Mouse (Mus musculus): ENCODE results near the gene Gpx3. TPM values are rescaled to one million over a fixed set of nuclear protein-coding genes. Genes with fewer than 3 reads are reported as not detected.

The Gpx3 gene
- polyA plus RNA-seq, 1 experiment from 2014 or later = 33.5 TPM

- Histone ChIP-seq H3K4me2 (replicated peaks) (peak overlapping the region; percentile 69), H3K27ac (peak overlapping the region; percentile 88), H3K4me1 (peaks cover 23% of the 10 kb centered on the region), H3K27me3 (no peaks in the 10 kb centered on the region), H3K9ac (peak overlapping the region; percentile 97), H3K4me3 (peak overlapping the region; percentile 82), H3K36me3 (peaks cover 27% of the 10 kb centered on the region), H3K9me3 (no peaks in the 10 kb centered on the region)
- WGBS = 1% methylated on average over 5 of the region's 5 CpGs
- ATAC-seq (ENCODE audit: low FRiP score, low read depth) = no peak
Measured at GRCm38 (mm10) chr11:54867049-54867385, 35.2 kb upstream of the Gpx3 start.

- Histone ChIP-seq H3K36me3 (peaks cover 36% of the 10 kb centered on the region), H3K9me3 (no peaks in the 10 kb centered on the region), H3K27me3 (no peaks in the 10 kb centered on the region), H3K4me3 (peak overlapping the region; percentile 82), H3K4me2 (replicated peaks) (peak overlapping the region; percentile 69), H3K9ac (no peak overlapping the region; the same call in 1 of the 2 replicates), H3K27ac (no peak overlapping the region), H3K4me1 (peaks cover 23% of the 10 kb centered on the region)
- ATAC-seq (ENCODE audit: low FRiP score, low read depth) = no peak
- 71% methylated on average over 3 of the region's 3 CpGs for WGBS
Measured at GRCm38 (mm10) chr11:54867903-54868434, 34.3 kb upstream of the Gpx3 start.

- no peak for ATAC-seq (ENCODE audit: low FRiP score, low read depth)
- WGBS = 72% methylated on average over 2 of the region's 2 CpGs
- no peak overlapping the region for H3K4me3 ChIP-seq
- no peak overlapping the region for H3K9ac ChIP-seq
- peak overlapping the region; percentile 69 for H3K4me2 ChIP-seq (replicated peaks)
- H3K9me3 ChIP-seq = no peaks in the 10 kb centered on the region
- H3K27ac ChIP-seq = no peak overlapping the region
- peaks cover 23% of the 10 kb centered on the region for H3K4me1 ChIP-seq
- no peaks in the 10 kb centered on the region for H3K27me3 ChIP-seq
- peaks cover 41% of the 10 kb centered on the region for H3K36me3 ChIP-seq
Measured at GRCm38 (mm10) chr11:54868445-54868844, 33.8 kb upstream of the Gpx3 start.

- WGBS = 84% methylated on average over 3 of the region's 3 CpGs
- no peak for ATAC-seq (ENCODE audit: low FRiP score, low read depth)
Measured at GRCm38 (mm10) chr11:54869318-54869717, 32.9 kb upstream of the Gpx3 start.

GRCm38 (mm10) chr11:54871831-54872537 is 30.3 kb upstream of the Gpx3 start:
- Histone ChIP-seq H3K36me3 (peaks cover 52% of the 10 kb centered on the region), H3K27ac (no peak overlapping the region), H3K4me2 (replicated peaks) (no peak overlapping the region), H3K27me3 (no peaks in the 10 kb centered on the region), H3K9ac (no peak overlapping the region), H3K4me3 (no peak overlapping the region), H3K4me1 (peaks cover 19% of the 10 kb centered on the region), H3K9me3 (no peaks in the 10 kb centered on the region)
- no peak for ATAC-seq (ENCODE audit: low FRiP score, low read depth)
- WGBS = 80% methylated on average over 7 of the region's 7 CpGs

More at GRCm38 (mm10) chr11:54869318-54869717, 32.9 kb upstream of the Gpx3 start:
- no peak overlapping the region for H3K9ac ChIP-seq
- no peaks in the 10 kb centered on the region for H3K27me3 ChIP-seq
- H3K36me3 ChIP-seq = peaks cover 50% of the 10 kb centered on the region
- H3K4me3 ChIP-seq = no peak overlapping the region
- peak overlapping the region; percentile 11; the same call in 1 of the 2 replicates for H3K27ac ChIP-seq
- H3K4me1 ChIP-seq = peaks cover 23% of the 10 kb centered on the region
- H3K9me3 ChIP-seq = no peaks in the 10 kb centered on the region
- H3K4me2 ChIP-seq (replicated peaks) = no peak overlapping the region

GRCm38 (mm10) chr11:54876031-54876430 is 26.2 kb upstream of the Gpx3 start:
- no peak overlapping the region for H3K27ac ChIP-seq
- no peaks in the 10 kb centered on the region for H3K27me3 ChIP-seq
- H3K9ac ChIP-seq = no peak overlapping the region
- ATAC-seq (ENCODE audit: low FRiP score, low read depth) = no peak
- no peaks in the 10 kb centered on the region for H3K9me3 ChIP-seq
- H3K4me3 ChIP-seq = no peak overlapping the region
- 0 out of 2 replicates have a peak, but pooled peaks cover 3% of the 10 kb centered on the region for H3K4me1 ChIP-seq
- 81% methylated on average over 5 of the region's 5 CpGs for WGBS
- H3K4me2 ChIP-seq (replicated peaks) = no peak overlapping the region
- peaks cover 34% of the 10 kb centered on the region for H3K36me3 ChIP-seq

- ATAC-seq (ENCODE audit: low FRiP score, low read depth) = no peak
- Histone ChIP-seq H3K36me3 (peaks cover 7% of the 10 kb centered on the region), H3K9me3 (no peaks in the 10 kb centered on the region), H3K4me1 (peaks cover 10% of the 10 kb centered on the region; the same call in 1 of the 2 replicates), H3K4me2 (replicated peaks) (no peak overlapping the region), H3K27ac (no peak overlapping the region), H3K4me3 (no peak overlapping the region), H3K9ac (no peak overlapping the region), H3K27me3 (no peaks in the 10 kb centered on the region)
- 85% methylated on average over 6 of the region's 6 CpGs for WGBS
Measured at GRCm38 (mm10) chr11:54878893-54879292, 23.4 kb upstream of the Gpx3 start.

GRCm38 (mm10) chr11:54879434-54879833 is 22.8 kb upstream of the Gpx3 start:
- peak; percentile 48 for ATAC-seq (ENCODE audit: low FRiP score, low read depth)
- H3K27me3 ChIP-seq = no peaks in the 10 kb centered on the region

GRCm38 (mm10) chr11:54879922-54880321 is 22.3 kb upstream of the Gpx3 start:
- no peak overlapping the region for H3K27ac ChIP-seq
- no peaks in the 10 kb centered on the region for H3K27me3 ChIP-seq
- H3K4me1 ChIP-seq = peaks cover 15% of the 10 kb centered on the region
- 79% methylated on average over 10 of the region's 10 CpGs for WGBS
- H3K36me3 ChIP-seq = no peaks in the 10 kb centered on the region
- H3K9me3 ChIP-seq = no peaks in the 10 kb centered on the region
- no peak overlapping the region for H3K4me2 ChIP-seq (replicated peaks)
- no peak overlapping the region for H3K9ac ChIP-seq
- 0 out of 2 replicates have a peak, but pooled peaks have one; percentile 15 for ATAC-seq (ENCODE audit: low FRiP score, low read depth)
- no peak overlapping the region for H3K4me3 ChIP-seq

More at GRCm38 (mm10) chr11:54879434-54879833, 22.8 kb upstream of the Gpx3 start:
- Histone ChIP-seq H3K36me3 (peaks cover 1% of the 10 kb centered on the region), H3K4me3 (no peak overlapping the region), H3K4me1 (peaks cover 11% of the 10 kb centered on the region; the same call in 1 of the 2 replicates), H3K9me3 (no peaks in the 10 kb centered on the region), H3K9ac (no peak overlapping the region), H3K27ac (no peak overlapping the region), H3K4me2 (replicated peaks) (no peak overlapping the region)
- WGBS = 31% methylated on average over 4 of the region's 4 CpGs

- H3K9me3 ChIP-seq = no peaks in the 10 kb centered on the region
- WGBS = 12% methylated on average over 2 of the region's 2 CpGs
Measured at GRCm38 (mm10) chr11:54881051-54881474, 21.2 kb upstream of the Gpx3 start.

GRCm38 (mm10) chr11:54882671-54883070 is 19.6 kb upstream of the Gpx3 start:
- peaks cover 22% of the 10 kb centered on the region for H3K4me1 ChIP-seq
- no peak overlapping the region for H3K9ac ChIP-seq
- H3K4me2 ChIP-seq (replicated peaks) = no peak overlapping the region
- WGBS = 27% methylated on average over 8 of the region's 8 CpGs
- H3K27me3 ChIP-seq = peaks cover 18% of the 10 kb centered on the region
- no peak for ATAC-seq (ENCODE audit: low FRiP score, low read depth)
- no peaks in the 10 kb centered on the region for H3K36me3 ChIP-seq
- H3K4me3 ChIP-seq = no peak overlapping the region
- H3K9me3 ChIP-seq = no peaks in the 10 kb centered on the region
- H3K27ac ChIP-seq = no peak overlapping the region

More at GRCm38 (mm10) chr11:54881051-54881474, 21.2 kb upstream of the Gpx3 start:
- no peak overlapping the region for H3K9ac ChIP-seq
- ATAC-seq (ENCODE audit: low FRiP score, low read depth) = no peak
- H3K4me3 ChIP-seq = no peak overlapping the region
- no peak overlapping the region for H3K4me2 ChIP-seq (replicated peaks)
- no peak overlapping the region for H3K27ac ChIP-seq
- H3K4me1 ChIP-seq = peaks cover 22% of the 10 kb centered on the region
- peaks cover 3% of the 10 kb centered on the region; the same call in 1 of the 2 replicates for H3K27me3 ChIP-seq
- no peaks in the 10 kb centered on the region for H3K36me3 ChIP-seq

- 66% methylated on average over 5 of the region's 5 CpGs for WGBS
- no peak for ATAC-seq (ENCODE audit: low FRiP score, low read depth)
- no peak overlapping the region for H3K4me3 ChIP-seq
- 0 out of 2 replicates have a peak overlapping the region, but pooled peaks have one; percentile 9 for H3K4me2 ChIP-seq (replicated peaks)
- H3K9me3 ChIP-seq = no peaks in the 10 kb centered on the region
- H3K9ac ChIP-seq = no peak overlapping the region
- no peaks in the 10 kb centered on the region for H3K36me3 ChIP-seq
- H3K27me3 ChIP-seq = peaks cover 21% of the 10 kb centered on the region
- no peak overlapping the region; the same call in 1 of the 2 replicates for H3K27ac ChIP-seq
- H3K4me1 ChIP-seq = peaks cover 22% of the 10 kb centered on the region
Measured at GRCm38 (mm10) chr11:54884197-54884828, 17.9 kb upstream of the Gpx3 start.
